Mouse (Mus musculus): Measurements from ENCODE around the gene Adcy1. TPM values are rescaled to one million over a fixed set of nuclear protein-coding genes. Genes with fewer than 3 reads are reported as not detected.

Adcy1 gene
- polyA plus RNA-seq, 1 experiment from 2014 or later, result 0.40 TPM

- no peak within 1 kb of the TSS for H3K9ac ChIP-seq (ENCODE audit: low read depth, low read length)
- no peaks in the 10 kb centered on the region for H3K9me3 ChIP-seq (ENCODE audit: control insufficient read depth)
- WGBS, result 85% methylated on average over 11 of the region's 13 CpGs
- H3K27ac ChIP-seq (ENCODE audit: low read depth, low read length), result no peak within 1 kb of the TSS
- no peak within 1 kb of the TSS for H3K4me2 ChIP-seq (replicated peaks; ENCODE audit: low read depth)
- H3K27me3 ChIP-seq (replicated peaks; ENCODE audit: control insufficient read depth, insufficient read depth, low read length), result no peaks in the 10 kb centered on the region
- no peaks in the 10 kb centered on the region for H3K36me3 ChIP-seq (ENCODE audit: control insufficient read depth, insufficient read depth)
- H3K4me1 ChIP-seq (replicated peaks; ENCODE audit: control insufficient read depth, insufficient read depth, low read length), result no peaks in the 10 kb centered on the region
- no peak within 1 kb of the TSS for H3K4me3 ChIP-seq (ENCODE audit: low read depth, low read length)
- TF ChIP-seq CTCF (IDR thresholded peaks at IDR 0.05; ENCODE audit: low read depth), result no peak
- no peak for ATAC-seq
Measured at GRCm38 (mm10) chr11:7188469-7188868, 125.2 kb downstream of the Adcy1 start, which contains the start of gene Gm11985. TSS of gene Gm11985 (minus strand) at chr11:7188569.

GRCm38 (mm10) chr11:7192710-7193109 lies 129.4 kb downstream of the Adcy1 start:
- TF ChIP-seq CTCF (IDR thresholded peaks at IDR 0.05; ENCODE audit: low read depth), result no peak
- Histone ChIP-seq H3K27me3 (replicated peaks; ENCODE audit: control insufficient read depth, insufficient read depth, low read length) (no peaks in the 10 kb centered on the region), H3K9ac (ENCODE audit: low read depth, low read length) (no peak overlapping the region), H3K9me3 (ENCODE audit: control insufficient read depth) (no peaks in the 10 kb centered on the region), H3K4me1 (replicated peaks; ENCODE audit: control insufficient read depth, insufficient read depth, low read length) (no peaks in the 10 kb centered on the region), H3K27ac (ENCODE audit: low read depth, low read length) (no peak overlapping the region), H3K4me3 (ENCODE audit: low read depth, low read length) (no peak overlapping the region), H3K36me3 (ENCODE audit: control insufficient read depth, insufficient read depth) (no peaks in the 10 kb centered on the region), H3K4me2 (replicated peaks; ENCODE audit: low read depth) (no peak overlapping the region)
- no peak for ATAC-seq
- 42% methylated on average over 6 of the region's 6 CpGs for WGBS

GRCm38 (mm10) chr11:7193134-7193533 lies 129.8 kb downstream of the Adcy1 start:
- H3K27me3 ChIP-seq (replicated peaks; ENCODE audit: control insufficient read depth, insufficient read depth, low read length), result no peaks in the 10 kb centered on the region
- no peak overlapping the region for H3K9ac ChIP-seq (ENCODE audit: low read depth, low read length)
- H3K4me1 ChIP-seq (replicated peaks; ENCODE audit: control insufficient read depth, insufficient read depth, low read length), result no peaks in the 10 kb centered on the region
- no peaks in the 10 kb centered on the region for H3K9me3 ChIP-seq (ENCODE audit: control insufficient read depth)
- H3K4me3 ChIP-seq (ENCODE audit: low read depth, low read length), result no peak overlapping the region
- no peaks in the 10 kb centered on the region for H3K36me3 ChIP-seq (ENCODE audit: control insufficient read depth, insufficient read depth)
- no peak overlapping the region for H3K27ac ChIP-seq (ENCODE audit: low read depth, low read length)
- H3K4me2 ChIP-seq (replicated peaks; ENCODE audit: low read depth), result no peak overlapping the region
- no peak for ATAC-seq
- TF ChIP-seq CTCF (IDR thresholded peaks at IDR 0.05; ENCODE audit: low read depth), result 0 out of 2 replicates have a peak, but pooled peaks have one; percentile 11
- WGBS, result 59% methylated on average over 9 of the region's 9 CpGs

DNA sequence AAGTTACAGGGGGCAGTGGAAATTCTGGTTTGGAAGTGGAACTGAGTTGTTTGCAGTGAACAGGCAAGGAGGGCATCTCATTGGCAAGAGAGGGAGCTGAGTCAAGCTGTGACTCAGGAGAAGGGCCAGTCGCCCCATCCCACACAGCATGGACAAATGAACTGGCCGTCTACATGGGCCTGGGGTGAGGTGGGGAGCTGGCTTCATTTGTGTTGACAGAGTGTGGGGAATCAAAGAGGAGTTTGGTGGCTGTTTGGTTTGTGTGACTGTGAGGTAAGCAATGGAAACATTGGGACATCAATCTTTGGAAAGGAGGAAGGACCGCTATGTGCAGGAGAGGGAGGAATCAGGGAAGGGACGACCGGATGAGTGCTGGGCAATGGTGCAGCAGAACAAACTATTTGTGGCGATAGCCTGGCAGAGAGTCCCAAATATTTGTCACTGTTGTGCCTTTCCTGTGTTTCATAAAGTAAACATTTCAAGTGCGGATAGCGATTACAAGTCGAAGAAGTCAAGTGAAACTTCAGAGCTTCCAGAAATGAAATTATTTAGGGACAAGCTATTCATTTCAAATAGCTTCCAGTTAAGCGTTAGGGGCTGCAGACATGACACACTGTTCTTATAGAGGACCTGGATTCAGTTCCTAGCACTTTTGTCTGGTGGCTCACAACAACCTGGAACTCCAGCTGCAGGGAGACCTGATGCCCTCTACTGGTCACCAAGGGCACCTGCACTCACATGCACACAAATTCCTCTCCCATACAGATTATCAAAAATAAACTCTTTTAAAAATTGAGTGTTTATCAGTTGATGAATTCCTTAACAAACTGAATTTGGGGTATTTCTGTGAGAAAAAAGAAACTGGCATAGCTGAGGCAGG lies 131.4 kb downstream of the Adcy1 start:
- peak; percentile 25; the same call in 1 of the 2 replicates for TF ChIP-seq CTCF (IDR thresholded peaks at IDR 0.05; ENCODE audit: low read depth)
- no peaks in the 10 kb centered on the region for H3K9me3 ChIP-seq (ENCODE audit: control insufficient read depth)
- no peak overlapping the region for H3K4me2 ChIP-seq (replicated peaks; ENCODE audit: low read depth)
- H3K27me3 ChIP-seq (replicated peaks; ENCODE audit: control insufficient read depth, insufficient read depth, low read length), result no peaks in the 10 kb centered on the region
- H3K27ac ChIP-seq (ENCODE audit: low read depth, low read length), result no peak overlapping the region
- no peak overlapping the region for H3K9ac ChIP-seq (ENCODE audit: low read depth, low read length)
- 85% methylated on average over 10 of the region's 10 CpGs for WGBS
- no peak for ATAC-seq
- no peak overlapping the region for H3K4me3 ChIP-seq (ENCODE audit: low read depth, low read length)
- no peaks in the 10 kb centered on the region for H3K4me1 ChIP-seq (replicated peaks; ENCODE audit: control insufficient read depth, insufficient read depth, low read length)
- H3K36me3 ChIP-seq (ENCODE audit: control insufficient read depth, insufficient read depth), result no peaks in the 10 kb centered on the region

GRCm38 (mm10) chr11:7195312-7195685 lies 132.0 kb downstream of the Adcy1 start:
- TF ChIP-seq CTCF (IDR thresholded peaks at IDR 0.05; ENCODE audit: low read depth), result no peak
- Histone ChIP-seq H3K4me2 (replicated peaks; ENCODE audit: low read depth) (no peak overlapping the region), H3K9me3 (ENCODE audit: control insufficient read depth) (no peaks in the 10 kb centered on the region), H3K4me1 (replicated peaks; ENCODE audit: control insufficient read depth, insufficient read depth, low read length) (no peaks in the 10 kb centered on the region), H3K36me3 (ENCODE audit: control insufficient read depth, insufficient read depth) (no peaks in the 10 kb centered on the region), H3K9ac (ENCODE audit: low read depth, low read length) (no peak overlapping the region), H3K27me3 (replicated peaks; ENCODE audit: control insufficient read depth, insufficient read depth, low read length) (no peaks in the 10 kb centered on the region), H3K4me3 (ENCODE audit: low read depth, low read length) (no peak overlapping the region), H3K27ac (ENCODE audit: low read depth, low read length) (no peak overlapping the region)
- no peak for ATAC-seq
- 90% methylated on average over 4 of the region's 4 CpGs for WGBS

DNA sequence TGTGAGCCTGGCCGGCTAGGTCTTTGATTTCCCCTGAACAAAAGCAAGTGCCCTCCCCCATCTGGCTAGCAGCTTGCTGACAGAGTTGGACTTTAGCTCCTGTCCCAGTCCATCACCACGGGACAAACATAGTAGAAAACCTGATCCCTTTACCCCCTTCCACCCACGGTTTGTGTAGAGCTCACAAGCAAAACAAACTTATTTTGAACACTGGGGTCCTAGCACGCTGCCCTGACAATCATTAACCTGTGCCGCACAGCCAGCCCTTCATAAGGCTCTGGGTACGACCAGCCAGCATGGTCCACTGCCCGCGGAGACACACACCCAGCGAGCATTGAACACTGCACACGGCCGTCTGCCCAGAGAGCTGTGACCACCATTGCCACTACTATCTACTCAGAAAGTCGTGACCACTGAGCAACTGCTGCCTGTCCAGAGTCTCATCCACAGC lies 134.2 kb downstream of the Adcy1 start, which contains the start of gene Igfbp1:
Igfbp1 (plus strand) TSS at position 292 of the 451 bp plus-strand sequence.
- Histone ChIP-seq H3K4me2 (replicated peaks; ENCODE audit: low read depth) (no peak within 1 kb of the TSS; the same call in 1 of the 2 replicates), H3K4me3 (ENCODE audit: low read depth, low read length) (no peak within 1 kb of the TSS), H3K27me3 (replicated peaks; ENCODE audit: control insufficient read depth, insufficient read depth, low read length) (no peaks in the 10 kb centered on the region), H3K36me3 (ENCODE audit: control insufficient read depth, insufficient read depth) (no peaks in the 10 kb centered on the region), H3K9ac (ENCODE audit: low read depth, low read length) (no peak within 1 kb of the TSS), H3K9me3 (ENCODE audit: control insufficient read depth) (no peaks in the 10 kb centered on the region), H3K27ac (ENCODE audit: low read depth, low read length) (no peak within 1 kb of the TSS), H3K4me1 (replicated peaks; ENCODE audit: control insufficient read depth, insufficient read depth, low read length) (no peaks in the 10 kb centered on the region)
- WGBS, result 39% methylated on average over 12 of the region's 12 CpGs
- no peak for TF ChIP-seq CTCF (IDR thresholded peaks at IDR 0.05; ENCODE audit: low read depth)
- no peak for ATAC-seq
